Mouse (Mus musculus): ENCODE data around the gene Myh13. TPM values are rescaled to one million over a fixed set of nuclear protein-coding genes. Genes with fewer than 3 reads are reported as not detected.

The Myh13 gene
- polyA plus RNA-seq (2016; fragmentation: Nextera tagmentation; extraction: Ambion mirVana): not detected in 2 replicates

- Histone ChIP-seq H3K4me2 (replicated peaks) (no peak within 1 kb of the TSS), H3K27me3 (replicated peaks) (no peaks in the 10 kb centered on the region), H3K36me3 (no peaks in the 10 kb centered on the region), H3K4me3 (no peak within 1 kb of the TSS), H3K27ac (no peak within 1 kb of the TSS), H3K4me1 (no peaks in the 10 kb centered on the region), H3K9me3 (no peaks in the 10 kb centered on the region), H3K9ac (no peak within 1 kb of the TSS)
- no peak for ATAC-seq (ENCODE audit: low FRiP score, low read depth)
- 89% methylated on average over 7 of the region's 7 CpGs for WGBS
These were observed at the start of gene Myh13 for GRCm38 (mm10) chr11:67321358-67321757. Myh13 (plus strand) TSS chr11:67321658.

GRCm38 (mm10) chr11:67276601-67277174 lies 44.8 kb upstream of the Myh13 start, which contains the start of gene Myh8:
Myh8 (plus strand) TSS chr11:67277124.
- 89% methylated on average over 10 of the region's 10 CpGs for WGBS
- no peaks in the 10 kb centered on the region for H3K4me1 ChIP-seq
- H3K9me3 ChIP-seq: no peaks in the 10 kb centered on the region
- no peaks in the 10 kb centered on the region for H3K36me3 ChIP-seq
- H3K4me3 ChIP-seq: no peak within 1 kb of the TSS
- no peak within 1 kb of the TSS for H3K27ac ChIP-seq
- no peaks in the 10 kb centered on the region for H3K27me3 ChIP-seq (replicated peaks)
- no peak within 1 kb of the TSS for H3K9ac ChIP-seq
- H3K4me2 ChIP-seq (replicated peaks): no peak within 1 kb of the TSS
- no peak for ATAC-seq (ENCODE audit: low FRiP score, low read depth)

GRCm38 (mm10) chr11:67293440-67293839 lies 28.0 kb upstream of the Myh13 start:
- Histone ChIP-seq H3K36me3 (no peaks in the 10 kb centered on the region), H3K4me1 (no peaks in the 10 kb centered on the region), H3K27me3 (replicated peaks) (no peaks in the 10 kb centered on the region), H3K9ac (no peak overlapping the region), H3K4me2 (replicated peaks) (no peak overlapping the region), H3K9me3 (0 out of 2 replicates have a peak, but pooled peaks cover 5% of the 10 kb centered on the region), H3K4me3 (no peak overlapping the region), H3K27ac (no peak overlapping the region)
- no peak for ATAC-seq (ENCODE audit: low FRiP score, low read depth)
- WGBS: 94% methylated on average over 1 of the region's 1 CpGs

GRCm38 (mm10) chr11:67313733-67314452 lies 7.6 kb upstream of the Myh13 start:
- 57% methylated on average over 15 of the region's 15 CpGs for WGBS
- Histone ChIP-seq H3K9ac (no peak overlapping the region), H3K4me2 (replicated peaks) (no peak overlapping the region), H3K9me3 (no peaks in the 10 kb centered on the region), H3K27me3 (replicated peaks) (no peaks in the 10 kb centered on the region), H3K36me3 (no peaks in the 10 kb centered on the region), H3K4me3 (no peak overlapping the region), H3K27ac (no peak overlapping the region), H3K4me1 (no peaks in the 10 kb centered on the region)
- no peak for ATAC-seq (ENCODE audit: low FRiP score, low read depth)

GRCm38 (mm10) chr11:67326536-67326935 lies 5.1 kb downstream of the Myh13 start:
- no peak for ATAC-seq (ENCODE audit: low FRiP score, low read depth)
- 34% methylated on average over 2 of the region's 2 CpGs for WGBS

GRCm38 (mm10) chr11:67344556-67344955 lies 23.1 kb downstream of the Myh13 start:
- Histone ChIP-seq H3K27me3 (replicated peaks) (no peaks in the 10 kb centered on the region), H3K36me3 (no peaks in the 10 kb centered on the region), H3K27ac (no peak overlapping the region), H3K9ac (no peak overlapping the region), H3K9me3 (no peaks in the 10 kb centered on the region), H3K4me1 (no peaks in the 10 kb centered on the region), H3K4me3 (no peak overlapping the region), H3K4me2 (replicated peaks) (no peak overlapping the region)
- ATAC-seq (ENCODE audit: low FRiP score, low read depth): no peak
- WGBS: 56% methylated on average over 3 of the region's 3 CpGs

More at GRCm38 (mm10) chr11:67326536-67326935, 5.1 kb downstream of the Myh13 start:
- H3K4me3 ChIP-seq: no peak overlapping the region
- H3K9ac ChIP-seq: no peak overlapping the region
- H3K27me3 ChIP-seq (replicated peaks): no peaks in the 10 kb centered on the region
- H3K27ac ChIP-seq: no peak overlapping the region
- H3K36me3 ChIP-seq: no peaks in the 10 kb centered on the region
- no peaks in the 10 kb centered on the region for H3K4me1 ChIP-seq
- H3K4me2 ChIP-seq (replicated peaks): no peak overlapping the region
- H3K9me3 ChIP-seq: no peaks in the 10 kb centered on the region

GRCm38 (mm10) chr11:67345186-67345855 lies 23.9 kb downstream of the Myh13 start:
- Histone ChIP-seq H3K27ac (no peak overlapping the region), H3K4me2 (replicated peaks) (no peak overlapping the region), H3K36me3 (no peaks in the 10 kb centered on the region), H3K4me3 (no peak overlapping the region), H3K27me3 (replicated peaks) (no peaks in the 10 kb centered on the region), H3K9ac (no peak overlapping the region), H3K4me1 (no peaks in the 10 kb centered on the region), H3K9me3 (no peaks in the 10 kb centered on the region)
- 76% methylated on average over 2 of the region's 2 CpGs for WGBS
- ATAC-seq (ENCODE audit: low FRiP score, low read depth): no peak

GRCm38 (mm10) chr11:67345856-67346236 lies 24.4 kb downstream of the Myh13 start:
- Histone ChIP-seq H3K4me1 (no peaks in the 10 kb centered on the region), H3K27ac (no peak overlapping the region), H3K9ac (no peak overlapping the region), H3K4me2 (replicated peaks) (no peak overlapping the region), H3K4me3 (no peak overlapping the region), H3K9me3 (no peaks in the 10 kb centered on the region), H3K27me3 (replicated peaks) (no peaks in the 10 kb centered on the region), H3K36me3 (no peaks in the 10 kb centered on the region)
- no peak for ATAC-seq (ENCODE audit: low FRiP score, low read depth)

GRCm38 (mm10) chr11:67350153-67350768 lies 28.8 kb downstream of the Myh13 start:
- no peaks in the 10 kb centered on the region for H3K4me1 ChIP-seq
- no peak overlapping the region for H3K4me3 ChIP-seq
- H3K9me3 ChIP-seq: no peaks in the 10 kb centered on the region
- H3K4me2 ChIP-seq (replicated peaks): no peak overlapping the region
- 58% methylated on average over 14 of the region's 14 CpGs for WGBS
- ATAC-seq (ENCODE audit: low FRiP score, low read depth): peak; percentile 76; the same call in 1 of the 2 replicates
- no peaks in the 10 kb centered on the region for H3K36me3 ChIP-seq
- no peak overlapping the region for H3K9ac ChIP-seq
- H3K27me3 ChIP-seq (replicated peaks): no peaks in the 10 kb centered on the region
- no peak overlapping the region for H3K27ac ChIP-seq

- Histone ChIP-seq H3K4me1 (no peaks in the 10 kb centered on the region), H3K36me3 (no peaks in the 10 kb centered on the region), H3K9me3 (no peaks in the 10 kb centered on the region), H3K27ac (no peak overlapping the region), H3K4me2 (replicated peaks) (no peak overlapping the region), H3K9ac (no peak overlapping the region), H3K27me3 (replicated peaks) (no peaks in the 10 kb centered on the region), H3K4me3 (no peak overlapping the region)
- 66% methylated on average over 4 of the region's 4 CpGs for WGBS
- no peak for ATAC-seq (ENCODE audit: low FRiP score, low read depth)
These were observed 31.6 kb downstream of the Myh13 start for GRCm38 (mm10) chr11:67353011-67353410.

GRCm38 (mm10) chr11:67358031-67358430 lies 36.6 kb downstream of the Myh13 start:
- Histone ChIP-seq H3K4me3 (no peak overlapping the region), H3K9ac (no peak overlapping the region), H3K9me3 (no peaks in the 10 kb centered on the region), H3K27ac (no peak overlapping the region), H3K36me3 (no peaks in the 10 kb centered on the region), H3K4me2 (replicated peaks) (no peak overlapping the region), H3K4me1 (no peaks in the 10 kb centered on the region), H3K27me3 (replicated peaks) (no peaks in the 10 kb centered on the region)
- WGBS: 84% methylated on average over 10 of the region's 10 CpGs
- no peak for ATAC-seq (ENCODE audit: low FRiP score, low read depth)

- whole genome bisulfite sequencing: 76% methylated on average over 3 of the region's 3 CpGs
- Histone ChIP-seq H3K4me1 (no peaks in the 10 kb centered on the region), H3K27me3 (replicated peaks) (no peaks in the 10 kb centered on the region)
These were observed 40.8 kb downstream of the Myh13 start for GRCm38 (mm10) chr11:67362236-67362635.

More at GRCm38 (mm10) chr11:67362236-67362635, 40.8 kb downstream of the Myh13 start:
- H3K9me3 ChIP-seq: no peaks in the 10 kb centered on the region
- H3K9ac ChIP-seq: no peak overlapping the region
- no peak overlapping the region for H3K4me3 ChIP-seq
- H3K36me3 ChIP-seq: no peaks in the 10 kb centered on the region
- no peak overlapping the region for H3K4me2 ChIP-seq (replicated peaks)
- H3K27ac ChIP-seq: no peak overlapping the region
- no peak for ATAC-seq (ENCODE audit: low FRiP score, low read depth)

Measured in neural tube, embryonic 12.5 days (tissue).